Mouse (Mus musculus) left cerebral cortex, adult 9 months (tissue): ENCODE results near the gene Yjefn3.
"Not testable (repeated sequence)": the region's sequence is repeated elsewhere in the genome, so short reads cannot be mapped to it uniquely, and the experiment has no call there.

Experiments
- DNase-seq, 2 experiments: peaks; one replicate each; pipeline ENCODE4 v3.0.0; 2022; ENCODE audit warnings: low spot score in 2 of 2

Gene Yjefn3

DNA sequence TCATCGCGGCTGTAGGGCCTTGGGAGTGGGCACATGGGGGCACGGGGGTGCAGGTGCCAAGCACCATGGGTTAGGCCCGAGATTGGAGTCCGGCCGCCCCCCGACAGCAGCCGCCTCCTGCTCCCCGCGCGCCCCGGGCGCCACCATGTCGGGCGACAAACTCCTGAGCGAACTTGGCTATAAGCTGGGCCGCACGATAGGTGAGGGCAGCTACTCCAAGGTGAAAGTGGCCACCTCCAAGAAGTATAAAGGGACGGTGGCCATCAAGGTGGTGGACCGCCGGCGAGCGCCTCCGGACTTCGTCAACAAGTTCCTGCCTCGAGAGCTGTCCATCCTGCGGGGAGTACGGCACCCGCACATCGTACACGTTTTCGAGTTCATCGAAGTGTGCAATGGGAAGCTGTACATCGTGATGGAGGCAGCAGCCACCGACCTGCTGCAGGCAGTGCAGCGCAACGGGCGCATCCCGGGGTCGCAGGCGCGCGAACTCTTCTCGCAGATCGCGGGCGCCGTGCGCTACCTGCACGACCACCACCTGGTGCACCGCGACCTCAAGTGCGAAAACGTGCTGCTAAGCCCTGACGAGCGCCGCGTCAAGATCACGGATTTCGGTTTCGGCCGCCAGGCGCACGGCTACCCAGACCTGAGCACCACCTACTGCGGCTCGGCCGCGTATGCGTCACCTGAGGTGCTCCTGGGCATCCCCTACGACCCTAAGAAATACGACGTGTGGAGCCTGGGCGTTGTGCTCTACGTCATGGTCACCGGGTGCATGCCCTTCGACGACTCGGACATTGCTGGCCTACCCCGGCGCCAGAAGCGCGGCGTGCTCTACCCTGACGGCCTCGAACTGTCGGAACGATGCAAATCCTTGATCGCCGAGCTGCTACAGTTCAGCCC, at the start of gene Yjefn3, which contains the start of the genes Tssk6 and Ndufa13:
Yjefn3 (minus strand) TSS at position 550 of the 900 bp plus-strand sequence.
Tssk6 (plus strand) TSS at position 22 of the 900 bp plus-strand sequence.
Ndufa13 (minus strand) TSS at position 396 of the 900 bp plus-strand sequence.
- DNase-seq = no peak

DNA sequence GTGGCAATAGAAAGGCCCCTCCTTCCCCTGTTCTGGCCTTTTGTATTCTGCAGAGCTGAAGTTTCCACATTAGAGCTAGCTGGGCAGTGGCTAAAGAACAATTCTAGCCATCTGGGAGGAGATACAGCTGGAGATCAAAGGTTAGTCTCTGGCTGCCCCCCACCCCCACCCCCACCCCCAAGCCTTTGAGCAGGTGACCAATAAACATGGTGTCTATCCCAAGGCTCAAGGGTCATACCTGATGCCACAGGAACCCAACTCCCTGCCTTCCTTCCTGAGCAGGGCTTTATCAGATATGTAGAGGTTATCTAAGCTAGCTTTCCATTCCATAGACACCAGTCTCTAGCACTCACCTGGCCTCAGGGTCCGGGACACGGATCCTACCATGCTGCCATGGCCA, 47.8 kb upstream of the Yjefn3 start:
- no peak for DNase-seq

DNA sequence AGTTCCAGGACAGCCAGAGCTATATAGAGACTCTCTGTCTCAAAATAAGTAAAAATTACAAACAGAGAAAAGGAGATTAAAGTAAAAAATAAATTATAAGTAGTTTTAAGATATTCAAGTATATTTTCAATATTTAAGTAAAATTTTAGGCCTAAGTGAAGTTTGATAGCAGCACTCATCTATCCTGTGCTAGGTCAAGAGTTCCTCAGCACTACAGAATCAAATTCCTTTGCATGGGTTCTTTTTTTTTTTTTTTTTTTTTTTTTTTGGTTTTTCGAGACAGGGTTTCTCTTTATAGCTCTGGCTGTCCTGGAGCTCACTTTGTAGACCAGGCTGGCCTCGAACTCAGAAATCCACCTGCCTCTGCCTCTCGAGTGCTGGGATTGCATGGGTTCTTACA, 40.0 kb upstream of the Yjefn3 start:
- DNase-seq = not testable (repeated sequence)

DNA sequence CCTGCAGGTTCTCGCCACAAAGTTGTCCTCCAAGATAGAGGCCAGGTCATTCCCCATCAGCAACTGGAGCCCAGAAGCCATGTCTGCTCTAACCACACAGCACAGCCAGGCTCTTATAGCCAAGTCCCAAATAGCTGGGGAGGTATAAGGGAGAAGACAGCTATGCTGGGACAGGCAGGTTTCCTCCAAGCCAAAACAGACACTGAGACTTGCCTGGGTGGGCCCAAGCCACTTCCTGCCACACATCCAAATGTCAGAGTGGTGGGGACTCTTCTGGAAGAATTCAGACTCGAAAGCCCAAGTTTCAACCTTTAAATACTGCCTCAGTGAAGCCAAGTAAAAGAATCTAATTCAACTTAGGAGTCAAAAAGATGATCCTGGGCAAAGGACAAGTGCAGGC, 37.9 kb upstream of the Yjefn3 start:
- no peak for DNase-seq

DNA sequence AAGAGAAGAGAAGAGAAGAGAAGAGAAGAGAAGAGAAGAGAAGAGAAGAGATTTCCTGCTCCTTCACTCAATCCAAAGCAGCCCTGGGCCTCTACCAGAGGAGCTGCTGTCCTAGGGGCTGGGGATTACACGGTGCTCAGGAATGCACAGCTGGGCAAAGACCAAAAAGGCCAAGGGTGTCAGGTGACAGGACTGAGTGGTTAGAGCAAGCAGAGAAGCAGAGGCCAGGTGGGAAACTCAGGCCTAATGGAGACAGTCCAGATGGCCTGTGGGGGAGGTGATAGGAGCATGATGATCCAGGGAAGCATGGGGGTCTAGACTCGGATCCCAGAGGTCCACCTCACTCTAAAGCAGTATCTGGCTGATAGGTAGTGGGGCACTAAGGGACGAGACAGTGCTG, 37.1 kb upstream of the Yjefn3 start:
- no peak for DNase-seq

DNA sequence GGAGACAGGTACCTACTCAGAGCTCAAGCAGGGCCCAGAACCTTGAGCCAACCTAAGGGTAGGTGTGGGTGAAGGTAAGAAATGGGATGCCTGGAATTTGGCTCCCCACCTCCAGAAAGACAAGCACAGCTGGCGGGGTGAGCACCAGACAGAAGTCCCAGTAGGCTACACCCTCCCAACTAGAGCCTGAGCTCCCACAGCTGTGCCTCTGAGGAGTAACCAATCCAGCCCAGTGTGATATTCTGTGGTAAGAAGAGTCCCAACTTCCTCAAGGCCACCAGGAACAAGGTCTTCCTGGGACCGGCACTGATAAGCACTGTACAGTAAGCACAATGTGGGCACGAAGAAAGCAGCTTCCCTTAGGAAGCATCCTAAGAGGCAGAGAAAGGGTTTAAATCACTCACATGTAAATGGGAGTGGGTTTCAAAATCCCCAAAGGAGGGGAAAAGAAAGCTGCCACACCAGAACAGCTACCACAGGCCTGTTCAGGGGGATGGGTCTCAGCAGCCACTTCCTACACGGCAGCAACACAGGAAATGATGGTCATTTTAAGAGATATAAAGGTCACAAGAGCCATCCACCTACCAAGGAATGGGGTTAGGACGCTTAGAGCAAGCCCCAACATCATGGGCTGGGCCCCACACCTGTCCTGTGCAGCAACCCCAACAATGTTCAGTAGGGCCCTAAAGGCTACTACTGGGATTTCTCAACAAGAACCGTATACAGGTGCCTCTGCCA, 35.9 kb upstream of the Yjefn3 start:
- DNase-seq = no peak

DNA sequence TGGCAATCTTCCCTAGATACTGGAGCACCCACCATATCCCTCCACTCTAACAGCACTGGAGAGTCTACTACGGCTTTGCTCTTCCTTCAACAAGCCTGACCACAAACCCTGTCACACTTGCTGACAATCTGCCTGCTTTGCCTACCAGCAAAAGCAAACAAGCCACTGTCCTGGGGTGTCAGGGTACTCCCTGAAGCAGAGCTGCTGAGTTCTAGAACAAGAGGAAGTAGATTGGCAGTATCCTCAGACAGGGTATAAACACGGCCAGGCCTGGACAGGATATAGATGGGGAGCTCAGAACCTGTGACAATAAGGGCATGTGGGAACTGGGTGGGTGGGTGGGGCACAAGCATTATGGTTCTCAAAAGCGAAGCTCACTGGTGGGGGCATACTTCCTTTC, 35.0 kb upstream of the Yjefn3 start:
- DNase-seq = no peak

DNA sequence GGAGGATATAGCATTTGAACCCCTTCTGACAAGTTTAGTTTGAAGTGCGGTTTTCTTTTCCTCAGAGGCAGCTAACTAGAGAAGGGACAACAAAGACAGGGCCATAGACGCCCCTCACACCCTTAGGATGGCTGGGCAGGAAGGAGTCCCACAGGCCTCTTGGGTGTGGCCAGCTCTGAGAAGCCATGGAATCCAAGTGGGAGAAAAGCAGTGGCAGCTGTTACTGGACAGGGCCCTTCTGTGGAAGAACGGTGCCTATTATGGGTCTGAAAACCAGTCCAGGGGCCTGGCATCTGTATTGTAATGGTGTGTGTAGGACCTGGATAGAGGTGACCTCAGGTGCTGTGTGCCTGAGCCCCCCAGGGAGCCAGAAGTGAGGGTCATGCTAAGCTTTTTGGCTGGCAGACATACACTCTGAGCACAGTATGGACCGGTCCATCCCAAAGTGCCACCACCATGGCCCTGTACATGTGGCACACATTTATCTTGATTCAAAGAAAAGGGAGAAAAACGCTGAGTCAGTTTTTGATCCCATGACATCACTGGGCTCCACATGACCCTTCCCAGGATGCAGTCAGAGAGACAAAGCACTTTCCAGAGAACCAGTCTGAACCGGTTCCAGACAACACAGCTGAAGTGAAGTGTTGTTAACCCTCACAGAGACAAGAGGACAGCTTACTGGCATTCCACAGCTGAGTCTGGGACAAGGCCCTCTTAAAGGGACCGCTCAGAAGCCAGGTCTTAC, 33.7 kb upstream of the Yjefn3 start:
- peak in 1 of 2 experiments; percentile 24 for DNase-seq

DNA sequence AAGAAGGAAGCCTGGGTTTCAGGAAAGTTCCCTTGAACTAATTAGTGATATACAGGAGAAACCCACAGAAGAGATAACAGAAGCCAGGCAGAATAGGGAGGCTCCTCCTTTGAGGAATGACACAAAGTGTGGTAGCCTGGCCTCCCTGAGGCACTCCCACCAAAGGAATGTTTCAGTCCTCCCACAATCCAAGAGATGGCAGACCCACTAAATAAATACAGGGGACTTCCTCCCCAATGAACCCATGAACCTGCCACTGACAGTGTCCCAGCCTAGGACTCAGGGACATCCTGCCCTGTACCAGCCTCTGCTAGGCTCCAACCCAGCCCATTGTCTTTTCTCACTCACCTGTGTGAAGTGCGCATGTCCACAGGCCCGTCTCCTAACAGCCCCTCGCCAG, 32.9 kb upstream of the Yjefn3 start:
- no peak for DNase-seq

DNA sequence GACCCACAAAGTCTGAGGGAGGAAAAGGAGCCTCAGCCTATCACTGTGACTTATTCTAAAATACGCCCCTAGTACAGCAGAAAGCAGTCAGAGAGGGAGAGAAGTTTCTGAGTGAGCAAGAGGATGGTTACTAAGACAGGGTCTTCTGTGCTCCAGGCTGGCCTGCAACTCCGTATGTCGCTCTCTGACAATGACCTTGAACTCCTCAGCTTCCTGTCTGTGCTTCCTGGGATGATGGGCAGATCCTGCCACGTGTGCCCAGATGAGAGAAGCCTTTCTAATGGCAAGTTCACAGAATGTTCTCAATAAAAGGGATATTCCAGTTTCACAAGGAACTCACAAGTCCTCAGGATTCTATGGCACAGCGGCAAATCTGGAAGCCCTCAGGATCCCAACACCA, 32.1 kb upstream of the Yjefn3 start:
- no peak for DNase-seq

DNA sequence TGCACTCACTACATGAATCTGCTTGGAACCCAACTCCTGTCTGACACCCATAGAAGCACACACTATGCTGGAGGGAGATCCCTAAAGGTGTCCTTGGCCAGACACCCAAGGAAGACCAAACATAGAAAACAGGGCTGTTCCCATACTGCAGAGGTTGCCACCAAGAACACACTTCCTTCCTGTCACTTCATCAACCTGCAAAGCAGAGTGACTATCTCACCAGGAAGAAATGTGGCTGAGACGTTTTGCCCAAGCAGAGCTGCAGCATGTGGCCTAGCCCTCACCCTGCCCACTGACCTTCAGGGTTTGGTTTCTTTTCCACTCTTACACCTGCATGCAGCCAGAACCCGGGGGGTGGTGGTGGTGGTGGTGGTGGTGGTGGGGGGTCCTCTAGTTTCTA, 31.3 kb upstream of the Yjefn3 start:
- DNase-seq = no peak

DNA sequence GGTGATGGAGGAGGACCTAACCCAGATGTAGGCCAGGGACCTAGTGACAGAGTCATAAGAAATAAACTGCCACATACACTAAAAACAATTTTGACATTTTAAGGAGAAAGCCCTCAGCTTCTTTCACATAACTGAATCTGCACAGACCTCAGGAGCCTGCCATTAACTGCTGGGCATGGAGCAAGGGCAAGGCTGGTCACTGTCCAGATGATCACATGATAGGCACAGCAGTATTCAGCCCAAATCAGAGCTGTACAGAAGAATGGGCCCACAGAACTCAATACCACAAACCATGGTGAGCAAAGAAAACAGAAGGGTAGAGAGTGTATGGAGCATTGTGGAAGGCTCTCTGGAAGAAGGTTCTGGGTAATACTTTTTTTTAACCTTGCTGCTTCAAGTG, 24.4 kb upstream of the Yjefn3 start:
- no peak for DNase-seq

DNA sequence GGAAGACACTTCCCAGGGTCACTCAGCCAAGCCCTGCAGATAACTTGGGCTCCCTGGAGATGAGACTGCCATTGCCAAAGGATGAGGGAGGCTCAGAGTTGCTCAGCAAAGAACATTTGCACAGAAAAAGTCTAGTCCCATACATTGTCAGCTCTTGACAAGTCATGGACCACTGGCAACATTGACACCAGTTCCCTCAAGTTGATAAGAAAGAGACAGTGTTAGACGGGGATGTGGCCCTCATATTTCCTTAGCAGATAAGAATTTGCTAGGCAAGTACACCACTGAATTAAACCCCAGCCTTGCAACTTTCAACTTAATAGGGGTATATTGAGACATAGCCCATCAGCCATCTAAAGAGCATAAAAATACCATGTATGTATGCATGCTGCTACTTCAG, 21.5 kb upstream of the Yjefn3 start:
- no peak for DNase-seq

DNA sequence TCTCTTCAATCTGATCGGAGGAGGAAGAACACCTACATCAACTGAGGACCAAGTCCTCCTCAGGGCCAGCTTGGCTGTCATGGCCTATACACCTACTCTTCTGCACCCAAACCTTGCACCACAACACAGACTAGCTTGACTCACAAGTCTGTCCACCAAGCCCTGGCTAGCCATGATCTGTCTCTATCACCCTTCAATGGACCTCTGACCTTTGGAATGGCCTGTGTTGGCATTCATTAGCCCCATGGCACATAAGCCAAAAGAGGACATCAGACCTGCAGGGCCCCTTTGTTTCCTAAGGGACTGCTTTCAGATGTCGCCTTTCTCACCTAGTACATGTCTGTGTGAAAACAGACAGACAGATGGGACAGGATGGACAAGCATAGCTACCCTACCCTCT, 18.6 kb upstream of the Yjefn3 start:
- DNase-seq = no peak

DNA sequence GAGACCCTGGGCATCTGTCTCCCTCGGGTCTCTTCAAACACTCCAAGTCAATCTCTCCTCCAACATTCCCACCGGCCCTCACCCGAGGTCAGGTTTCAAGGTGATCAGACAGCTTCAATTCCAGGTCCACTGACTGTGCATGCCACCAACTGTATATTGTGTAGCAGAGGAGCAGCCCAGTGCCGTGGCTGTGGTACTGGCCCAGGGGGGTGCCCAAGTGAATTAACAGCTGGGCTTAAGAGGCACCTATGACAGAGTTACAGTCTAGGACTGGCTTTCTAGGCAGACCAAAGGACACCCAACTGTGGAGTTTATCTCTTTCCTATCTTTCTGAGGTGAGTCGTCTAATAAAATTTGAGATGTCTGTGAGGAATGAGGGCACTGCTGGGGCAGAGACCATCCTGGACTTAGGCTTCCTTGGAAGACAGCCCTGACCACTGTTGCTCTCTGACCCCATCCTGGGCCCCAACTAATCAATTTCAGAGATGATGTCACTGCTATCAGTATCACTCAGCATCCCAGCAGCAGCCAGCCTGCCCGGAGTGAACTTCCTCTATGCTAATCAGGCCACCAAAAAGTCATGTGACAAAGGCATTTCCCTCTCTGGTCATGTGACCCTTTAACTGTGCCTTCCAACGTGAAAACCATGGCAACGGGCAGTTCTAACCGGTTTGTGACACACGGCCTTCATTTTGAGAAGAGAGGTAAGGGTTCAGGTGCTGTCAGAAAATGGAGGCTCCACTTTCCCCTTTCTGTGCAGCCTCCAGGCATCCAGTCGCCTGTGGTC, 17.6 kb upstream of the Yjefn3 start:
- peak in 1 of 2 experiments; percentile 25 for DNase-seq

DNA sequence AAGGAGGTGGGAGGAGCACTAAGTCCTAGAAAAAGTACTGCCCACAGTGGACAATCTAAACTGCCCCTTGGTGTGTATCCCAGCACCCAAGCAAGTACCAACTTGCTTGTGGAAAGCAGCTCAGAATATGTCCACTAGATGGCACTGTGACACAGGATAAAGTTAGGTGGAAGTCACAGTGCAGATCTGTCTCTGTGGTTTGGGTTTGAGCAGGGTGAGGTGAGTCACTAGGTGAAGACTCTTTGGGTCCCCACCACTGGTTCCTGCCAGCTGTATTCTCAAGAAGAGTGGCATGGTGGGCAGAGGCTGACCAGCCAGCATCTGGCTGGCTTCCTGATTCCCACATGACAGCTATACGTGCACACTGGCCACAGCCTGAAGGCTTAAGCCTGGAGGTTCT, 16.5 kb upstream of the Yjefn3 start:
- peak in 1 of 2 experiments; percentile 88 for DNase-seq

DNA sequence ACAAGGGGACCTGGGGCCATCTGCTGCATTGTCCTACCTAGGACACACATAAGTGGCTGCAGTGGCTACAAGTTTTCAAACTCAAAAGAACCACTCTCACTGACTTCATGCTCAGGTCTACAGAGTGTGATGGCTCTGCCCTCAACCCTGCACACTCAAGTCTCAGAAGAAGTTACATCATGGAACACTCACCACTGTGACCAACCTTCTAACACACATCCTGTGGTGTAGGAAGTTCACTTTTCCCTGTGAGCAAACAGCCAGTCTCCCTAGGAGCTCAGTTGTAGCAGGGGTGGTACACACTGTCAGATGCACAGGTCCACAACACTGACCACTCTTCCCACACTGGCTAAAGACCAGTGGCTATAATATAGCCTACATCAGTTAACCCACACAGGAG, 16.0 kb upstream of the Yjefn3 start:
- DNase-seq = no peak

DNA sequence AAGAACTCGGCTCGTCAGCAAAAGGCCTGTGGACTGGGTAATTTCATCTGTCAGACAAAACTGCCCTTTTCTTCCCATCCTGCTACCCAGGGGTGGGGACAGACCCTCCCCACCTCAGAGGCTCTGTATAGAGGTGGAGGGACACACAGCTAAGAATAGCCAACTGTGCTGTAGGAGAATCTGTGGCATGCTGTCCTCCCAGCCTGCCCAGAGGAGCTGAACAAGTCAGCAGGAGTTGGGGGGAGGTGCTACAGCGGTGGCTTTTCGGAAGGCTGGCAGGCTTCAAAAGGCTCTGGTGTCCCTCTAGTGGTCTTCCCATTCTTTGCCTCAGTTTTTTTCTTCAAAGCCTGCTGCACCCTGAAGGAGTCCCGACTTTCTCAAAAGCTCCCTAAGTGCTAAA, 13.2 kb upstream of the Yjefn3 start:
- DNase-seq = peak in 1 of 2 experiments; percentile 46

DNA sequence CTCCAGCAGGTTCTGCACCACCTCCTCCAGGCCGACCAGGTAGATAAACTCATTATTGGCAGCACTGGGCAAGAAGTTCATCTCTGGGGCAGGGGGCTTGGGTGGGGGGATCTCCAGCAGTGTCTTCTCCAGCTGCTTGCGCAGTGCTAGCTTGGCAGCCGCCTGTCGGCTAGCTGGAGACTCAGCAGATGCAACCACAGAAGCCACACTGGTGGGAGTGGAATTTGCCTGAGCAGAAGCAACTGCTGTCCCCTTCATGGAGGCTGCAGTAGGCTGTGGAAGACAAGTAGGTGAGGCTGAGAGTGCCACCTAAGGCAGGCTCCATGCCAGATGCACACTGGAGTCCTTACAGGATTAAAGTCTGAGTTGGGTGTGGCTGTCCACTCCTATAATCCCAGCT, 12.0 kb upstream of the Yjefn3 start:
- no peak for DNase-seq

DNA sequence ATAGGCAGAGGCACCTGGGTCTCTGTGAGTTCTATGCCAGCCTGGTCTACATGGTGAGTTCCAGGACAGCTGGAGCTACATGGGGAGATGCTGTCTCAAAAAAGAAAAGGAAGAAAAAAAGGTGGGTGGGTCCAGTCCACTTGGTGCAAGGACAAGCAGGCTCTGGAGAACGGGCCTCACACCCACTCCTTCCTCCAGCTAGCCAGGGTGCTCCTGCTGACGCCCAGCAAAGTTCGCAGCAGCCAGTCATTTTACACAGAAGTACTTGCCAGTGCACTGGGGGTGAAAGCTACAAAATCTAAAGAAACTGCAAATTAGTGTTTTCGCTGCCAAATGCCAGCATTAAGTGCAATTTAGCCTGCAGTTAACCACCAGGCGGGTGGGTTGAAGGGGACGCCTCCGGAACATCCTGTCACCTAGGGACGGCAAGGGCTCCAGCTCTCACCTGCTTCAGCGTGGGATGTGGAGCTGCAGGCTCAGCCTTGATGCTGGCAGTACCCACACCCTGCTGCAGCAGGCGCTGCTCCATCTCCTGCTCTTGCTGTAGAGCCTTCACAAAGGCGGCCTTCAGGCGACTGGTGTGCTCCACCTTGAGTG, 10.1 kb upstream of the Yjefn3 start:
- peak; percentile 61 to 74 for DNase-seq

DNA sequence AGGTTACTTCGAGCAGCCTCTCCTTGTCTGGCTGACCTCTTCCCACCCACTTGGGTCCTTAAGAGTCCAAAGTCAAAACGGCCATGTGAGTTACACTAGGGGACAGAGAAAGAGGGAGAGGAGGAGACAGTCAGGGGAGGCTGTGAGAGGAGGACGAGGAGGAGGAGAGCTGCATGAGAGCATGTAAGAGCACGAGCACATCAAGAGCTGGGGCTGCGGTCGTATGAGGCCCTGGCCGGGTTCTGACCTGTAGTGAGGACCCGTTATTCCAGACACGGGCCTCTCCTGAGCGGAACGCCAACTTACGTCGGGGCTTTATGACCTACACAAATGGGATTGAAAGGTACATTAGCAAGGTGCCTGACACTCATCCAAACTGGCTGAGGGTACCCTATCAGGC, 9.4 kb upstream of the Yjefn3 start:
- no peak for DNase-seq
